Mouse (Mus musculus) ES-E14 (cell line): Measurements from ENCODE around the gene Thnsl2. TPM values are rescaled to one million over a fixed set of nuclear protein-coding genes. Genes with fewer than 3 reads are reported as not detected.
A peak's percentile ranks its signal among the peaks of the same experiment; 100 is the strongest.

Experiments
- DNase-seq: peaks from one replicate; pipeline ENCODE4 v3.0.0-alpha.2; 2013; ENCODE audit warnings: low read depth, low spot score
- H3K27ac ChIP-seq: 2 replicates; pipeline ENCODE4 v1.5.1; 2012; ENCODE audit warnings: low read depth, mild to moderate bottlenecking, low read length, moderate library complexity, mixed read lengths; ENCODE audit not compliant: poor library complexity, insufficient read depth, severe bottlenecking
- H3K36me3 ChIP-seq: 2 replicates; pipeline ENCODE4 v1.6.1; 2012; ENCODE audit warnings: mild to moderate bottlenecking, low read length, moderate library complexity, mixed read lengths; ENCODE audit not compliant: control insufficient read depth, poor library complexity, insufficient read depth, severe bottlenecking
- H3K4me1 ChIP-seq, 2 experiments: fragments of 150-350 bp in 1 of 2; sonication (generic) in 1 of 2; 2 replicates each; pipeline ENCODE4 v1.6.1; 2012; ENCODE audit warnings: low read length in 2 of 2, mild to moderate bottlenecking in 1 of 2, mixed read lengths in 1 of 2; ENCODE audit not compliant: control insufficient read depth in 2 of 2, insufficient read depth in 2 of 2, poor library complexity in 1 of 2
- H3K4me3 ChIP-seq, 2 experiments: fragments of 150-350 bp in 1 of 2; sonication (generic) in 1 of 2; 2 replicates each; pipeline ENCODE4 v1.5.1; 2012; ENCODE audit warnings: low read length in 2 of 2, low read depth in 1 of 2, mild to moderate bottlenecking in 1 of 2, mixed read lengths in 1 of 2; ENCODE audit not compliant: insufficient read depth in 1 of 2, poor library complexity in 1 of 2, severe bottlenecking in 1 of 2
- H3K9ac ChIP-seq: 2 replicates; pipeline ENCODE4 v1.6.1; 2012; ENCODE audit warnings: low read depth, mild to moderate bottlenecking, low read length, mixed read lengths; ENCODE audit not compliant: poor library complexity, insufficient read depth, severe bottlenecking
- H3K9me3 ChIP-seq: fragments of 150-350 bp; sonication (generic); 2 replicates; pipeline ENCODE4 v1.6.1; 2012; ENCODE audit warnings: low read depth, mild to moderate bottlenecking, low read length; ENCODE audit not compliant: control insufficient read depth, insufficient read depth
- CHD2 ChIP-seq: IDR thresholded peaks from 2 replicates; pipeline ENCODE4 v1.6.1; 2014; ENCODE audit warnings: mild to moderate bottlenecking, low read depth, low read length, inconsistent platforms
- HCFC1 ChIP-seq: IDR thresholded peaks from 2 replicates; pipeline ENCODE4 v1.6.1; 2012; ENCODE audit warnings: low read length, inconsistent platforms, borderline replicate concordance; ENCODE audit not compliant: insufficient read depth
- MAFK ChIP-seq: IDR thresholded peaks from 2 replicates; pipeline ENCODE4 v1.6.1; 2014; ENCODE audit warnings: mild to moderate bottlenecking, low read depth, low read length, inconsistent platforms; ENCODE audit not compliant: insufficient read depth
- ZC3H11A ChIP-seq: IDR thresholded peaks from 2 replicates; pipeline ENCODE4 v1.6.1; 2012; ENCODE audit warnings: low read depth, mild to moderate bottlenecking, inconsistent platforms, low read length, borderline replicate concordance
- ZNF384 ChIP-seq: IDR thresholded peaks from 2 replicates; pipeline ENCODE4 v1.6.1; 2012; ENCODE audit warnings: low read depth, low read length, inconsistent platforms
- in situ Hi-C, 2 experiments: fragments of 600-800 bp; cut with MboI; formaldehyde crosslinking; loops; one replicate each; pipeline ENCODE4 v1.15.1; 2025; ENCODE audit warnings: low sequenced_read_pairs in 2 of 2, inconsistent platforms in 1 of 2; ENCODE audit not compliant: unreplicated experiment in 2 of 2
- total RNA-seq: library from RNA; depleted of rRNA; stranded (reverse); fragments of 300-350 nt; gene quantifications from 2 replicates; pipeline ENCODE4 v1.2.3, GENCODE M21; 2012

Gene Thnsl2
- total RNA-seq, 1 experiment, result 5.2 TPM

GRCm38 (mm10) chr6:71119577-71120254, 24.5 kb downstream of the Thnsl2 start:
- no peak overlapping the region for H3K27ac ChIP-seq
- no peak for TF ChIP-seq HCFC1
- no peak for TF ChIP-seq CHD2
- no peak for TF ChIP-seq MAFK
- no peak for TF ChIP-seq ZC3H11A
- peak; percentile 90 for TF ChIP-seq ZNF384
- H3K36me3 ChIP-seq, result no peaks in the 10 kb centered on the region
- peak overlapping the region in 1 of 2 experiments; percentile 59; a peak in 2 of 4 replicates for H3K4me3 ChIP-seq
- H3K9ac ChIP-seq, result no peak overlapping the region
- in situ Hi-C loops, result no loop called here
- DNase-seq, result peak; percentile 34
- no peaks in the 10 kb centered on the region for H3K9me3 ChIP-seq
- no peaks in the 10 kb centered on the region for H3K4me1 ChIP-seq

- no peak for DNase-seq
- no peaks in the 10 kb centered on the region for H3K4me1 ChIP-seq
- TF ChIP-seq HCFC1, result no peak
- TF ChIP-seq MAFK, result no peak
- no peak for TF ChIP-seq ZC3H11A
- no peak for TF ChIP-seq ZNF384
- in situ Hi-C loops, result no loop called here
- H3K9me3 ChIP-seq, result no peaks in the 10 kb centered on the region
- H3K9ac ChIP-seq, result no peak overlapping the region
- H3K27ac ChIP-seq, result no peak overlapping the region
- H3K4me3 ChIP-seq, result no peak overlapping the region
- no peaks in the 10 kb centered on the region for H3K36me3 ChIP-seq
Measured at GRCm38 (mm10) chr6:71111419-71112113, 32.7 kb downstream of the Thnsl2 start.

GRCm38 (mm10) chr6:71106170-71106945, 37.9 kb downstream of the Thnsl2 start:
- Histone ChIP-seq H3K36me3 (no peaks in the 10 kb centered on the region), H3K27ac (no peak overlapping the region), H3K4me3 (no peak overlapping the region), H3K9ac (no peak overlapping the region), H3K4me1 (no peaks in the 10 kb centered on the region), H3K9me3 (no peaks in the 10 kb centered on the region)
- no peak for TF ChIP-seq HCFC1
- no peak for TF ChIP-seq ZC3H11A
- no peak for TF ChIP-seq ZNF384
- TF ChIP-seq MAFK, result no peak
- TF ChIP-seq CHD2, result no peak
- no peak for DNase-seq
- in situ Hi-C loops, result no loop called here

GRCm38 (mm10) chr6:71096126-71096525, 48.1 kb downstream of the Thnsl2 start:
- no peak for TF ChIP-seq MAFK
- TF ChIP-seq ZC3H11A, result no peak
- TF ChIP-seq CHD2, result no peak
- no peak for TF ChIP-seq HCFC1
- TF ChIP-seq ZNF384, result no peak

More at GRCm38 (mm10) chr6:71096126-71096525, 48.1 kb downstream of the Thnsl2 start:
- Histone ChIP-seq H3K9ac (no peak overlapping the region), H3K9me3 (no peaks in the 10 kb centered on the region), H3K4me3 (no peak overlapping the region), H3K27ac (no peak overlapping the region), H3K4me1 (0 out of 4 replicates have a peak, but pooled peaks cover 0 to 2% of the 10 kb centered on the region in 2 experiments), H3K36me3 (no peaks in the 10 kb centered on the region)
- DNase-seq, result peak; percentile 37
- in situ Hi-C loops, result no loop called here
